25 mouse cellular contexts compared by ENCODE assay signal in the genomic region with DNA sequence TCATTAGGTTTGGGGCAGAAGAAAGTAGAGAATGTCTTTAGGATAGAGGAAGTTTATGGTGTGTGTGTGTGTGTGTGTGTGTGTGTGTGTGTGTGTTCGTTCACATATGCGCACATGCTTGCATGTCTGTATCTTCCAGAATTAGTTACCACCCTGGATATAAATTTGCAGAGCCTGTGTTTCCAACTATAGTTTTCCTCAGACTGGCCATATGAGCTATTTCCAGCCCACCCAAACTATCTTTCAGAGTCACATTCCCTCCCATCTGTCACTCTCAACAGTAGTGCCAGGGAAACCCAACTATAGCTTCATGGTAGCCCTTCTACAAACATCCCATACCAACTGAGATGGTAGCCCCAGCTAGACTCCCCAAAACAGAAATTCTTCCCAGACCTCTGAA.
"Had no signal": no experiment of that assay in that cellular context is flagged by ENCODE, and none has a peak within 500 bp of the region (broad histone marks: within the 10 kb centered on the region; RNA-seq: fewer than 3 reads in every experiment).

No protein-coding gene starts in this region.

- H3K27me3 ChIP-seq: kidney, embryonic 15.5 days; limb, embryonic 12.5 days; limb, embryonic 15.5 days; liver, embryonic 12.5 days; liver, embryonic 15.5 days; lung, embryonic 15.5 days; megakaryocyte, embryonic 14.5 days; midbrain, embryonic 13.5 days; neural tube, embryonic 13.5 days; stomach, embryonic 15.5 days had no signal

- H3K27ac ChIP-seq: kidney, embryonic 15.5 days; limb, embryonic 12.5 days; limb, embryonic 15.5 days; liver, embryonic 12.5 days; liver, embryonic 15.5 days; lung, embryonic 15.5 days; midbrain, embryonic 10.5 days; midbrain, embryonic 13.5 days; neural tube, embryonic 13.5 days; stomach, embryonic 15.5 days had no signal

- ATAC-seq: liver, embryonic 12.5 days; midbrain, embryonic 13.5 days; midbrain, embryonic 16.5 days had no signal

- DNase-seq: kidney, adult 11 months; kidney, adult 8-10 months; kidney, postnatal 10 days; kidney, postnatal 36 days; layer of hippocampus, postnatal 36 days; lung, adult 18-20 months; lung, postnatal 10 days; lung, postnatal 36 days; retina, postnatal 1 day; spleen, adult 18-20 months; thymus, adult 18-20 months; thymus, postnatal 36 days had no signal

- H3K4me1 ChIP-seq: kidney, embryonic 15.5 days; limb, embryonic 15.5 days; liver, embryonic 12.5 days; liver, embryonic 15.5 days; lung, embryonic 15.5 days; stomach, embryonic 15.5 days had no signal

- H3K4me2 ChIP-seq: kidney, embryonic 15.5 days; limb, embryonic 12.5 days; limb, embryonic 15.5 days; liver, embryonic 12.5 days; liver, embryonic 15.5 days; lung, embryonic 15.5 days; midbrain, embryonic 13.5 days; neural tube, embryonic 13.5 days; stomach, embryonic 15.5 days had no signal

- H3K4me3 ChIP-seq: kidney, embryonic 15.5 days; limb, embryonic 12.5 days; limb, embryonic 15.5 days; liver, embryonic 12.5 days; liver, embryonic 15.5 days; lung, embryonic 15.5 days; megakaryocyte, embryonic 14.5 days; midbrain, embryonic 10.5 days; midbrain, embryonic 13.5 days; myocyte; neural tube, embryonic 13.5 days; stomach, embryonic 15.5 days had no signal

- H3K36me3 ChIP-seq: kidney, embryonic 15.5 days; limb, embryonic 12.5 days; limb, embryonic 15.5 days; liver, embryonic 12.5 days; liver, embryonic 15.5 days; lung, embryonic 15.5 days; midbrain, embryonic 10.5 days; midbrain, embryonic 13.5 days; neural tube, embryonic 13.5 days; stomach, embryonic 15.5 days had no signal

- H3K9me3 ChIP-seq: kidney, embryonic 15.5 days; limb, embryonic 12.5 days; limb, embryonic 15.5 days; liver, embryonic 12.5 days; liver, embryonic 15.5 days; lung, embryonic 15.5 days; megakaryocyte, embryonic 14.5 days; midbrain, embryonic 10.5 days; midbrain, embryonic 13.5 days; neural tube, embryonic 13.5 days; stomach, embryonic 15.5 days had no signal

- H3K9ac ChIP-seq: kidney, embryonic 15.5 days; limb, embryonic 12.5 days; limb, embryonic 15.5 days; liver, embryonic 12.5 days; liver, embryonic 15.5 days; lung, embryonic 15.5 days; midbrain, embryonic 13.5 days; neural tube, embryonic 13.5 days; stomach, embryonic 15.5 days had no signal
